ENCODE assay signal across 20 mouse cellular contexts in the genomic region with DNA sequence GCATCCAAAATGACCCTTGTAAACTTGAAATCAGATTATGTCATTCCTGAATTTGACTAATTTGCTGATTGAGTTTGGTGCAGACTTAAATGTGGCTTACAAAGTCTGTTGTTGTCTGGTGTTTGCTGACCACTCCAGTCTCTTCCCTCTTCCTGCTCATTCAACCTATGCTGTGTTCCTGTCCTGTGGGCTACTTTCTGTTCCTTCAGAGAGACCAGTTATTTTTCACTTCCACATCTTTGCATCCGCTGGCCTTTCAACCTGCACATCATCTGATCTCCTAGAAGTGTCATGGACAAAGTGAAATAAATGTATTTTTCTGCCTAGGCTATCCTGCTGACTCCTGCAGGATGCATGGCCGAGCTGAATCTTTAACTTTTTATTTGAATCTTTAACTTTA. TPM values are rescaled to one million over a fixed set of nuclear protein-coding genes. Genes with fewer than 3 reads are reported as not detected.
"Had no signal": no experiment of that assay in that cellular context is flagged by ENCODE, and none has a peak within 500 bp of the region (broad histone marks: within the 10 kb centered on the region; RNA-seq: fewer than 3 reads in every experiment).

No protein-coding gene starts in this region.

- H3K9ac ChIP-seq: liver, embryonic 15.5 days; lung, embryonic 14.5 days had no signal

- H3K4me3 ChIP-seq: left cerebral cortex, adult 2 months; limb, embryonic 10.5 days; liver, embryonic 15.5 days; midbrain, embryonic 10.5 days had no signal

- H3K27me3 ChIP-seq: liver, embryonic 15.5 days had no signal

- H3K27ac ChIP-seq: left cerebral cortex, adult 2 months; limb, embryonic 10.5 days; liver, embryonic 15.5 days; midbrain, embryonic 10.5 days had no signal

- DNase-seq: kidney, adult 18-20 months; kidney, postnatal 10 days; lung, embryonic 14.5 days; lung, postnatal 10 days; midbrain, embryonic 14.5 days; right cerebral cortex, postnatal 14 days; thymus, adult 2 months; thymus, postnatal 25 days had no signal

- H3K4me1 ChIP-seq: limb, embryonic 10.5 days; midbrain, embryonic 10.5 days had no signal

- H3K4me2 ChIP-seq: liver, embryonic 11.5 days; liver, embryonic 15.5 days; lung, embryonic 14.5 days had no signal

- H3K9me3 ChIP-seq: limb, embryonic 10.5 days; liver, embryonic 15.5 days; midbrain, embryonic 10.5 days had no signal

- H3K36me3 ChIP-seq: limb, embryonic 10.5 days; liver, embryonic 15.5 days; midbrain, embryonic 10.5 days had no signal

RNA-seq across cellular contexts. Expression of gene Ccr1l1, which starts 24.7 kb away (rescaled TPM):
- total RNA-seq: layer of hippocampus, adult 18-20 months; layer of hippocampus, postnatal 14 days; left cerebral cortex, adult 2 months; left cerebral cortex, postnatal 14 days had no signal
- polyA plus RNA-seq: intestine, embryonic 14.5 days; kidney, embryonic 14.5 days; limb, embryonic 10.5 days; liver, embryonic 11.5 days; liver, embryonic 15.5 days; lung, embryonic 14.5 days; midbrain, embryonic 10.5 days; midbrain, embryonic 14.5 days; neural tube, embryonic 14.5 days; stomach, embryonic 14.5 days; thymus, adult 2 months had no signal
